Mouse (Mus musculus): ENCODE data around the gene Col26a1.

DNA sequence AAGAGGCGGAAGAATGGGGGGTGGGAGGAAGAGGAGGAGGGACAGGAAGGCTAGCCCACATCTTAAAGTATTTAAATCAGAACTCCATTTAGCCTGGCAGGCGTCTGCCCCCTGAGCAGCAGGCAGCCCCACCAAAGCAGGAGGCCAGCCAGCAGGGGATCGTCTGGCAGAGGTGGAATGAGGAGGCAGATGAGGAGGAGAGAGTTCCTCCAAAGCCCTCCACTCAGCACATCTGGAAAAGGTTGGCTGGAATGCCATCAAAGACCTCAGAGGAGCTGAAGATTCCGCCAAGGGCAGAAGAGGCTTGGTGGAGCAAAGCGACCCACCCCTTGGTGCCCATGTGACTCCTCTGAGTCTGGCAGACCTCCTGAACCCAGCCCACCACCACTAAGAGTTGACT lies 39.1 kb downstream of the Col26a1 start:
- TF ChIP-seq CTCF (IDR thresholded peaks at IDR 0.05; ENCODE audit: control insufficient read depth, insufficient read depth, insufficient read length) (no peak), FOSL1 (IDR thresholded peaks at IDR 0.05; ENCODE audit: insufficient read depth, low read length, poor library complexity, severe bottlenecking) (no peak), MYOG (IDR thresholded peaks at IDR 0.05; ENCODE audit: control insufficient read depth, extremely low read depth, insufficient read length) (no peak), USF1 (IDR thresholded peaks at IDR 0.05; ENCODE audit: low read depth) (no peak), MYOD1 (IDR thresholded peaks at IDR 0.05; ENCODE audit: control insufficient read depth, insufficient read length, low read depth) (no peak)
